Mouse (Mus musculus): Measurements from ENCODE around the gene Tram2.

- TF ChIP-seq CTCF (IDR thresholded peaks at IDR 0.05; ENCODE audit: low read depth, low read length): no peak
- TF ChIP-seq POLR2A (IDR thresholded peaks at IDR 0.05; ENCODE audit: borderline replicate concordance, low read depth, low read length): no peak
Observed at GRCm38 (mm10) chr1:21079217-21079773, at the start of gene Tram2.
